Mouse (Mus musculus) right cerebral cortex, adult 18-20 months (tissue): ENCODE measurements around the gene Gad1.
"Not testable (repeated sequence)": the region's sequence is repeated elsewhere in the genome, so short reads cannot be mapped to it uniquely, and the experiment has no call there.

ENCODE experiments used
- DNase-seq: peaks from one replicate; pipeline ENCODE4 v3.0.0; 2022; ENCODE audit warnings: mixed read lengths

The Gad1 gene

DNA sequence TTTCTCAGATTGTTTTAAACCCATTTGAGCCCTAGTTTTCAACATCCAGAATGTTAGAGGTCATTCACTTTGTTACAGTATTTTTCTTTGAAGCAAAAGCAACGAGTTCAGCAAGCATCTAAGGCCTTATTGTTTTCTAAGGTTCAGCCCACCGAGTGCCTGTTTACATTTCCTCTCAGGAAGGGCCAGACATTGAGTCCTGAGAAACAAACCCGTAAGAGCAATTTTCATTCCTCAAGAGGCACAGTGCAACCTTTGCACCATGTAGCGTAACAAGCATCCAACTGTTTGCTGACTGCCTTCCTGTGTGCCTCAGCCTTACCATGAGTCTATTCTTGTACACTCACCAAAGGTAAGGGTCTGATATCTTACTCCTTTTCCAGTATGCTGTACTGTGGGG lies at the start of gene Gad1:
Gene Gad1, plus strand, starts transcription at position 301 of the 400 bp plus-strand sequence.
- no peak for DNase-seq

DNA sequence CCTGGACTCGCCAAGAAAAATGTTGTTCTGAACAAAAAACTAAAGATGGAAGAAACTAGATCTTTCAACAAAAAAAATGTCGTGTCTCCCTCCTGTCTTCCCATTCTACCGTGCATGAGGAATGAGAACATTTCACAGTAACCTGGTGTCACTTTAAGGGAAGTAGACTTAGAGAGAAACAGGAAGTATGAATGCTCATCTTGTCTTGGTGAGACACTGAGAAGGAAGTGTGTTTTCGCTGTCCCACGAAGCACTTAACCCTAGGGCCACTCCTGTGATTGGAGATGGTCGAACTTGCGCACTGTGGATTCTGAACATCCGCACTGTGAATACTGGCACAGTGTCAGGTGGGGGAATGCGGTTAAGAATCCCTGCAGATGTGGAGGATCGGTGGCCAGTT lies 49.4 kb upstream of the Gad1 start:
- DNase-seq, result no peak

DNA sequence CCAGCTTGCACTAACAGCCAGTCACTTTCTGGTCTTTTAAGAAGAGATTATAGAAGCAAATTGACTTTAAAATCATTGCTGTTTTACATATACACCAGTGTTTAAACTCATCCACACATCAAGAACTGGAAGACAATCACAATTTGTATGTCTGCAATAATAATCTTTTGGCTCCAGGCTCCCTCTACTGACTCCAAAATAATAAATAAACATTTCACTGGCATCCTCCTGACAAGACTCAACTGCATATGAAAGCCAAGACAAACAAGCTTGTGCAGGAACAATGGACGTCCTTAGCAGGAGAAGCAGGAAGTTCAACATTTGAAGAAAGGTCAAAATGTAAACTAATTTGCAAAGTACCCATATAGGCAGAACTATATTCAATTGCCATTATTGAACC lies 47.6 kb upstream of the Gad1 start:
- no peak for DNase-seq

DNA sequence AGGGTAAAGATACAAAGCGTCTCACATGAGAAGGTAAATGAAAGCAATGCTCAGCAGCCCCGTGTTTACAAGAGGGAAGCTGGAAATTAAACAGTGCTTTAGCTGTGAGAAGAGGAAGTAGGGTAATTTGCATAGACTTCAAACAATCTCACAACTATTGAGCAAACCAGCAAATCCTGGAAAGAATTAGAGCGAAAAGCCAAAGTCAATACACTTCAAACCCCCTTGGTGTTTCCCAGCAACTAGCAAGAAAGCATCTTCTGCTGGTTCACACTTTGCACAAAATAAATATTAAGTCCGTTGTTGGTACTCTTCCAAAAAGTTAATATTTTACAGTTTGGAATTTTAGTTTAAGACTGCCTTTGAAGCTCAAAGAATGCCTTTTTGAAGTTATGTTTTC lies 47.0 kb upstream of the Gad1 start:
- DNase-seq, result no peak

DNA sequence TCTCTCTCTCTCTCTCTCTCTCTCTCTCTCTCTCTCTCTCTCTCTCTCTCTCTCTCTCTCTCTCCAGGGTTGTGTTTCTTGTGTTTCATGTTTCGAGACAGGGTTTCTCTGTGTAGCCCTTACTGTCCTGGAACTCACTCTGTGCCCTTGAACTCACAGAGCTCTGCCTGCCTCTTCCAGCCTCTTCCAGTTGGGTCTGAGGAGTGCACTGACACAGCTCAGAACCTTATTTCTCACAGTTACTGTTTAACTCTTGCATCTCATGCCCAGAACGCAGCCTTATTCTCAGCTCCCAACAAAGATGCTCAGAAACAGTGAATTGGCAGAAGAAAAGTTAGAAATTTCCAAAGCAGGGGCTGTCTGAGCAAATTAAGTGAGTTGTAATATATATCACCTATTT lies 46.5 kb upstream of the Gad1 start:
- no peak for DNase-seq

DNA sequence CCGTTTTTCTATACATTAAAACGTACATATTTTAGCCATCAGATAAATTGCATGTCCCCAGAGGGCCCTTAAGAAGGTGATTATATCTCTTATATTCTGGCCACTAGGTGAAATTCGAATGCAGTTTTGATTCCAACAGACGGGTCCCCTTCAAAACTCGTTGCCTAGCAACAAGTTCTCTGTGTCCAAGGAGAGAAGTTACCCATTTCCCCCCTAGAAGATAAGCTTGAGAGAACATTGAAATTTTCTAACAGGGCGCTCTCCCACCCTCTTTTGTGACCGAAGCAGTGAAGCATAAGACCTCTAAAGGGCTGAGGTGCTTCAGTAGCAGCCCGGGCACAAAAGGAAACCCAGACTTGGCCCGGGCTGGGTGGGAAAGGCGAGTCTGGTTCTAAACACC lies 44.4 kb upstream of the Gad1 start, which contains the start of gene Erich2:
Gene Erich2, plus strand, starts transcription at position 324 of the 400 bp plus-strand sequence.
- no peak for DNase-seq

DNA sequence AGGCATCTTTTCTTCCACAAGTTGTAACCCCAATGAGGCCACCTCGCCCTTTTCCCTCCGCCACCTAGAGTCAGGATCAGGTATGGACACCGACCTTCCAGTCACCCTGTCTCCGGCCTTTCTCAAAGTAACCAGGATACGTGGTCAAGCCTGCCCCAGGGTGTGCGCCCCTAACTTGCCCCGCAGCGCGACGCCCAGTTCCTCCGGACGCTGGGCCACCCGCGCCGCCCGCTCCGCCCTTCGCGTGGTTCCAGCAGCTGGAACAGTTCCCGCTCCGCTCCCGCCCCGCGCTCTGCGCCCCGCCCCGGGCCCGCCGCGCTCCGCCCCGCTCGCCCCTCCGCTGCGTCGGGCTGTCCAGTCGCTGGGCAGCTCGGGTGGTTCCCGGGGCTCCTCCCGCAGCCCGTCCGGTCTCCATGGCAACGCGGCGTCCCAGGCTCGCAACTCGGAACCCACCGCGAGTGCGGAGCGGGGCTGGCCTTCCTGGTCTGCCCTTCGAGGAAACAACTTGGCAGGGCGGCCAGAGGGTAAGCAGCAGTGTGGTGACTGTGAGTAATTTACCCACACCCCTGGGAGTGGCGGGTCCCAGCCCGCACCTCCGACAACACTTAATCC lies 43.7 kb upstream of the Gad1 start:
- peak; percentile 48 for DNase-seq

DNA sequence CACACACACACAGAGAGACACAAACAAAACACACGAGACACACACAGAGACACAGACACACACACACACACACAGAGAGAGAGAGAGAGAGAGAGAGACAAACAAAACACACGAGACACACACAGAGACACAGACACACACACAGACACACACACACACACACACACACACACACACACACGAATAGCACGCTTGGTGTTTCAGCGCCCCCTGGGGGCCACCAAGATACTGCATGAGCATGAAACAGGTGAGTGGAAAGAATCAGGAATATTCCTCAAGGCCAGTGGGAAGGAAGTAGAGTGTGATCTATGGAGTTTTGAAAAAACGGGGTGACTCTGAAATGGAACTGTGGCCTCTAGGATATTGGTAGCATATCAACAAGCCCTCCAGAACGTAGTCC lies 14.6 kb upstream of the Gad1 start:
- not testable (repeated sequence) for DNase-seq

DNA sequence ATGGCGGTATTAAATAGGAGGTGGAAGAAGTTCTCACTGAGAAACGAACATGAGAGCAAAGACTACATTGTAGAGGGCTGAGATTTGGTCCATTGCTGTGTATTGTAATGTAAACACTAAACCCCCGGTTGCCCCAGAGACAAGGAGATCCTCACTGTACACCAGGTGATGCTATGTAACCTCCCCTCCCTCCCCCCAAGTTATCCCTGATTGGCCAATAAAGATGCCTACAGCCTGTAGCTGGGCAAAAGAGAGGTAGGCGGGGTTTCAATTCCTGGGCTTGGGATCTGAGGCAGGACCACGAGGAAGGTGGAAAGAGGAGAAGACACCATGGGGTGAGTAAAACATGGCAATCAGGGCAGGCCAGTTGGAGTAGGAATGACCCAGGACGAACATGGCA lies 2.2 kb upstream of the Gad1 start:
- no peak for DNase-seq

DNA sequence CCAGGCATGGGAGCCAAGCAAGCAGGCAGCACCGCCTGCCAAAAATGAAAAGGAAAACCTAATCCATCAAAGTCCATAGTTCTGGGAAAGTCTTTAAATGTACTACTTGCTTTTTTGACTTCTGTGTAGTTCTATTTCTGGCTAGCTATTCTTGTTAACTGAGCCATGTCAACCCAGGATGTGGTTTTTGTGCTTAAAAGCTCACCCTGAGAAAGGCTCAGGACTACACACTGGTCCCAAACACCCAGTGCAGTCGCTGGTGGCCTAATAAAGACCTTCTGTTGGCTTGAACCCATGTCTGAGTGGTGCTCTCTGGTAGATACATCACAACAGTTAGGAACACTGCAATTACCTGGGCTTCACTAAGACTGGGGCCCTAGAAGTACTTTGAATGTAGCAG lies 1.4 kb upstream of the Gad1 start:
- no peak for DNase-seq

DNA sequence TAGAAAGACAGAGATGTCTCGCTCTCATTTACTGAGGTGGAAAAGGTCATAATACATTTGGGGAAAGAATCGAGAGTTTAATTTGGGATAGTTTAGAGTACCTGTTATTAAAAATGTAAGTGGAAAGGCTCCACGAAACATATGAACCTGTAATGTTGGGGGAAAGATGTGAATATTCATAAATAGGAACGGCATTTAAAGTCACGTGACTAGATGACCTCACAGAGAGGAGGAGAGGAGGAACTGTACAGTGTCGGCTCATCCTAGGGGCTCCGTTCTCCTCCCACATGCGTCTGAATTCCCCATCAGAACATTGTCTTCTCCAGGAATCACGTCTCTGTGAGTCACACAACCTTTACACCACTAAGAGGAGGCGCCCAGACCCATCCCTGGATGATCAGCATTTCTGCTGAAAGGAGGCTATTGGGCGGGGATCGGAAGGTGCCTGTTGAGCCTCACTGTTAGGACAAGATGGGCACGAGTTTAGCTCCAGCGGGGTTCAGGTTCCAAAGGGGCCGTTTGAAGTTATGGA lies 739 bp upstream of the Gad1 start:
- DNase-seq, result no peak

DNA sequence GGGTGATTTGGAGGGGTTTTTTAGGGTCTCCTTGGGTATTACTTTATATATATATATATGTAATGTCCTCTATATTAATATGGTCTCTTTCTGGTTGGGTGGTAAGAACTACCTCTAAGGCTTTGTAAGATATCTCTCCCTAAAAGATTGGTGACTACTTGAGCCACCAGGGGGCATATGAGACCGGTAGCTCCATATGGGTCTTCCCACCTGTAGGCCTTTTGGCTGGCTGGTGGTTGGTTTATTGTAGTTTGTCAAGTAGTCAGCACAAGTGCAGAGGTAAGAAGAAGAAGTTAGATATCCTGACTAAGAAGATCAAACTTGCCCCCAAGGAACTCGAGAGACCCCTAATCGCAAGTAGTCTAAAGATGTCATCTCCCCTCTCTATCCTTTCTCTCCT lies 954 bp downstream of the Gad1 start:
- DNase-seq, result no peak

DNA sequence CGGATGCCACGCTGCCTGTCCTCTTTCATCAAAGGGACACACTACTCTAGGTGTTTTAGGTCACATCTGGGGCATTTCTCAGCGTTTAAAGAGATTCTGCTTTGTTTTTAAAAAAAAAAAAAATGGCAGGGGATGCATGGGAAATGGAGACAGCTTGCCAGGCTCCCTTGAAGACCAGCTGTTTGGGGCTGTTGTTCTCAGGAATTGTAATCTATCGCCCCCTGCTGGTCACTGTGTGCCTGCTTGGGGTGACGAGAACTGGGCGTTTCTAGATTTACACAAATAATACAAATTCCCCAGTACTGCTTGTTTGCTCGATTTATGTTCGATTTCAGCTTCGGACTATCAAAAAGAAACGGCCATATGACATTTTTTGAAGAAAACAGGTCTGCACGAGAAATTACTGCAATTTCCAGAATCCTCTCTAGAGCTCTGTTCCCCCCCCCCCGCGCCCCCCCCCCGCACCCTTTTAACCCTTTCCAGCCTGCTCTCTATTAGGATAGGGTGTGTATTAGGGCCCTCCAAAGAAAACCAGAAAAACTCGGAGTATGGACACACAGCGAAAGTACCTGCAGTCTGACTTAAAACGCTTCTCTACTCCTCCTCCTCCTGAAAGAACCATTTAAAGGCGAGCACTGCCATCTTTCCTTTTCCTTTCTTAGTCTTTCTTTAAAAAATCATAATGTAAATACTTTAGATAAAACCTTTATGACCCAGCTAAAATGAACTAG lies 5.4 kb downstream of the Gad1 start:
- peak; percentile 86 for DNase-seq

DNA sequence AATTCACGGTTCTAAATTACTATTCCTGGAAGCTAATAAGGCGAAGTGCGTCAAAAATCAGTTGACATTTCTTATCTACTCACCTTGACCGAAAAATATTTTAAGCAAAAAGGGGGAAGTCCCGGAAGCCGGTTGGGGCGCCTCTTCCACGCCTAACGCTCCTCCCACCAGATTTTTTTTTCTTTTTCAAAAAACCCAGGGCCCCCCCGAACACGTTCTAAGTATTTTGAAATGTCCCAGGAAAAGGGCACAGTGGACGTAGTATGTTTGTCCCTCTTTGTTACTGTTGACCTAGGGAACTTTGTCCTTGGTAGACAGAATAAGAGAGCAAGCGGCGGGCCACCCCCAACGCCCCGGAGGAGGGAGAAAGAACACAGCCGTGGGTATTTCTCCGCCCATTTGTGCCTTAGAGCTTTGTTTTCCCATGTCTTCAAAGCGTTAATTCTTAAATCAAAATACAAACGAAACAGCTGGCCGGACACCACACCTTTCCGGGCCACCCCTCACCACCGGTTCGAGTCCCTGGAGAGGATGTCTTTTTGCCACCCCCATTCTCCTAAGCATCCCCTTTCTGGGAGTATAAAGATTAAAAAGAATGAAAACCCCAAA lies 6.1 kb downstream of the Gad1 start:
- no peak for DNase-seq

DNA sequence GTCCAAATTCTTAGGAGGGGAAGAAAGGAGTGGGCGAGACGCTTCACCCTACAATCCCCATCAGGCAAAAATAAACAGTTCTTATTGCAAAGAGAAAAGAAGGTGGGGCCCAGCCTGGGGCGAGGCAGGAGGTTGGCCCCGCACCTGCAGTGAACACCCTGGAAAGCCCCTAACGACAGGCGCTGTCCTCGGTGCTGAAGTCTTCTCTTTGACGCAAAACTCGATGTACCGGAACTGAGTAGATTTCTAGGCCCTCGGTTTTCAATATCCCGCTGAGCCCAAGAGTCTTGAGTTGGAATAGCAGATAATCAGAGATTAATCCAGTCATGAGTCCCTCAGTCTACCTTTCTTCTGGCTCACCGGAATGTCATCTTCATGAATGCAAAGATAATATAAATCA lies 6.6 kb downstream of the Gad1 start:
- DNase-seq, result no peak

DNA sequence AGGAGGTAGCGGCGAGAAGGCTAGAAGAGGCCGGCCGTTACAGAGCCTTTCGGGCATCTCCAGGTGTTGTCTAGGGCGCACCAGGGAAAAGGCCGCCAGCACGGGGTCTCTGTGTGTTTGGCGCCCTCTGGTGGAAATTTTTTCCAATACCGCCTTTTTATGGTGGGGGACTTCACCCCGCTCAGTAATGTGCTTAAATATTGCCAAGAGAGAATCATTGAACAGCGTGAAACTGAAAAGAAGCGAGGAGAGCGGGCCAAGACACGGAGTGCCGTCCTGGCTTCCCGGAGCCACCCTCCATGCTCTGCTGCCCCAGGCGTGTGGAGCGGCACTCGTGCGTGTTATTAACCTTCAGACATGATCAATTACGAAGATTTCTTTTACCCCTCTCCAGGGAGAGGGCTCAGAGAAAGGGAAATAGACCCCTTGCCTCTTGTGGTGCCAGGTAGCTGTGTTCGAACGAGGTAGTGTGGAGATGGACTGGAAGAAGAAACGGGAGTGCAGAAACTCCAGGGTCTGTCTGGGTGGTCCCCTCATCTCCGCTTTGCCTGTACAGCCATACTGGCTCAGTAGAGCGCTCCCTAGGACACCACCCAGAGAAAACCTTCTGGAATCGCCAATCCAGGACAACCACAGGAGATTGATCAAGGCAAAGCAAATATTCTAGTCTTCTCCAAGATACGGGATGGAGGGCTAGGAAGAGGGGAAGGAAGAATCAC lies 8.4 kb downstream of the Gad1 start:
- DNase-seq, result peak; percentile 69

DNA sequence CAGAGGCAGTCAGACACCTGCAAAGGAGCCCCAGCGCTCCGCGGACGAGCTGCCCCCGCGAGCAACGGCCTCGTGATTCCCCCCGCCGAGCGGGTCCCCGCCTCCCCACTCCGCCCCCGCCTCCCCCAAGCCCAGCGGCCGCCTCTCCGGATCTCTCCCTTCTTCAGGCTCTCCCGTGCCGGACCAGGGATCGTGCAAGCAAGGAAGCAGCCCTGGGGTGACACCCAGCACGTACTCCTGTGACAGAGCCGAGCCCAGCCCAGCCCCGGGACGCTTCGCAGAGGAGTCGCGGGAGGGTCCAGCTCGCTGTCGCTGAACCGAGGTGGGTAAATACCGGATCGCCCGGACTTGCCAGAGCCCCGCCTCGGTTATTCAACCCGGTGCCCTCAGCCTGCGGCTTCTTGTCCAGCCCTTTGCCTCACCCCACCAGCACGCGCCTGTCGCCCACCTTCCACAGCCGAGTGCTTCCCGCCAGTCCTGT lies 9.2 kb downstream of the Gad1 start:
- no peak for DNase-seq

DNA sequence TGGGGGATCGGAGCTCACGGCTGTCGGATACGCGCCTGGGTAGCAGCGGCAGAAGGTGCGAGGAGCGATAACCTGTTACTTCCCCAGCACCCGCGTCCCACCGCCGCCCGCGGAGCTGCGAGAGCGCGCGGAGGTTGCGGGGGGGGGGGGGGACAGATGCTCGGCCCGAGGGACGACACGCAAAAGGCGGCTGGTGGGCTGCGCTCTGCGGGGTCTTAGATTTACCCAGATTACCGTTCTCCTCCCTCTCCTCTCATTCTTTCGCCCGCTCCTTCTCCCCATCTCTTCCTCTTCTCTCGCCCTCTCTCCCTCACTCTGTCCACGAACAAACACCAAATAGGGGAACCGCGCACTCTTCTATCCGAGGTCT lies 9.7 kb downstream of the Gad1 start:
- DNase-seq, result no peak

DNA sequence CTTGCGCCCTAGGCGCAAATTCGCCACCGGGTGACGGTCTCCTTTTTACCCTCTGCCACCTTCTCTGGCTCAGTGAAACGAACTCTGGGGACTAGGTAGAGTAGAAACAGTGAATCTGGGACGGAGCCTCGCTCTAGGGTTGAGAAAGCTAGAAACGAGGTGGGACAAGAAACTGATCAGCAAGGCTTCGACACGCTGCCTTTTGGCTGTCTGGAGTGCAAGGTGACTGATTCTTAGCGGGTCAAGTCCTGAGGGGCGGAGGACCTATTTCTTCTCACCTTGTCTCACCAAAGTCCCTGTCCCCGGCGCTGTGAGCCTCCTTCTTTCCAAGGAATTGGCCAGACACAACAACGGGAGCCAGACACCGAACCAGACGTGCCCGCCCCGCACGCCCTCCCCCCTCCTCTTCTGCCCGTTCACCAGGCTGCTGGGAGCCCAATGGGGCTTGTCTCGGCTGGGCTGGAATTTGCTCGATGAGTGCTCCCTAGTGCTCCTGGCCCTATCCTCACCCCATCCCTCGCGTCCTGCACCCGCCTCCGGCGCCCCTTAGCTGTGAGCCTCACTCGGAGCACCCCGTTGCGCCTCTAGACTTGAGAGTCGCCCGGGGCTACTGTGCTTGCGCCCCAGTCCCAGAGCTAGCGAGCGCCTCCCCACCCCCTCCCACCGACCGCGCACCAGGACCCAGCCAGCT lies 10.3 kb downstream of the Gad1 start:
- DNase-seq, result no peak

DNA sequence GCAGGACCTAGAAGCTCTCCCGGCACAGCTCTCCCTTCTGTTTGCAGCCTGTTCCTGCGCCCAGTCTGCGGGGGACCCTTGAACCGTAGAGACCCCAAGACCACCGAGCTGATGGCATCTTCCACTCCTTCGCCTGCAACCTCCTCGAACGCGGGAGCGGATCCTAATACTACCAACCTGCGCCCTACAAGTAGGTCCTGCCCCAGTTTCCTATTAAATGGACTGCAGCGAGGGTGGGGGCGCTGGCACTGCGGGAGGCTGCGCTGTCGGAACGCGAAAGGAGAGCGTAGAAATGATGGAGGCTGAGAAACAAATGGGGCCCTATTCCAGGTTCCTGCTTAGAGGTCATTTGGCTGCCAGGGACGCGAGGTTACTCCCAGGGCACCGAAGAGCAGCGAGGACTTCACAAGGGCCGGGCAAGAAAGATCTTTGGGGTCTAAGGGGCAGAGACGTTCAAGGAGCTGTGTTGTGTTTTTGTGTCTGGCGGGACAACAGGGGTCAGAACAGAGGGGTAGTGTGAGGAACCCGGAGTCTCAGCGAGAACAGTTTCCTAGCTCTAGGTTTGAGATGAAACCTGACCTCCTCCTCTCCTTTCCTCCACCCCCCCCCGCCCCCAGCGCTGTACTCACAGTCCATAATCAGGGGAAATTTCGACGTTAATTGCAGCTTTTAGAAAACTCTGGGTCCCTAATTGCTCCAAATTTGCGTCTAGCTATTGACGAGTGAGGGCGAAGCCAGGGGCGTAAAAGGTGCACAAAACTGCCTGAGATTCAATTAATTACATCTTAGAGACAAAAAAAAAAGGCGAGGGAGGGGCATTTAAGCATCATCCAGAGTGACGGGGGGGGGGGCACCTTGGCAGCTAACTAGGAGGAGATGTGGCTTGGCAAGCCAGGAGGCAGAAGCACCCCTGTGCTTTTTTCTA lies 11.1 kb downstream of the Gad1 start:
- DNase-seq, result no peak

DNA sequence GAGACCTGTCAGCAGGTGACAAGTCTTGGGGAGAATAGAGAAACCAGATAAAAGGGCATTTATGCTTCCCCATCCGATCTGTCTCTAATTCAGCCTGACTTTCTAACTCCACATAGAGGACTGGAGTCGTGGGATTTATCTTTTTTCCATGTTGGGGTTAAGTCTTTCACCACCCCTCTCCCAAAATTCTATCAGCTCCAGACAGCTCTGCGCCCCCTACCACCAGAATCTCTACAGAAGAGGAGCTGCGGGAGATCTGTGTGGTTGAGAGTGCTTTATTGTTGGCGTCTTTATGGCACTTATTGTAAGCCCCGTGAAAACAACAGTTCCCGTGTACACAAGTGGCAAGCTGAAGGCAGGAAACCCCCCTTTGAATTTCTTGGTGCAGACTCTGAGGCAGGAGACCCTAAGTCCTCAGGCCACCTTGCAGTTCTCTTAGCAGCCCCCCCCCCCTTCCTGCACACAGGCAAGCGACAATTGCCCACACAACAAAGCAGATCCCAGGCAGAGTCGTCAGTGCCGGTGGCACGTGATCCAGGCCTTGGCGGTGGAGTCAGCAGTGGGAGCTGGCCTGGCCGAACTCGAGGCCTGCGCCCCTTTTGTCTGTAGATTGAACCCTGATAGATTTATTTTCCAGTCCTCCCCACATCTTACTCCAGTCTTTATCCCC lies 11.9 kb downstream of the Gad1 start:
- no peak for DNase-seq
